9 mouse cellular contexts compared by ENCODE assay signal in genomic region chr4:133281951-133282481, GRCm38 (mm10). TPM values are rescaled to one million over a fixed set of nuclear protein-coding genes. Genes with fewer than 3 reads are reported as not detected.
A peak's percentile ranks its signal among the peaks of the same experiment; 100 is the strongest.
DNase-seq lines count a peak whose midpoint lies in the region; ATAC-seq and TF ChIP-seq lines count a peak whose summit lies in the region.
"Had no signal": no experiment of that assay in that cellular context is flagged by ENCODE, and none has a peak within 500 bp of the region (broad histone marks: within the 10 kb centered on the region; RNA-seq: fewer than 3 reads in every experiment).

No protein-coding gene starts in this region.

- H3K27me3 ChIP-seq in kidney, adult 2 months (replicated peaks; ENCODE audit: control insufficient read depth, insufficient read depth, low read length) = no peaks in the 10 kb centered on the region
- H3K27me3 ChIP-seq in forebrain, postnatal 0 days (ENCODE audit: insufficient read depth, low read length) = no peaks in the 10 kb centered on the region
- no peaks in the 10 kb centered on the region for H3K27me3 ChIP-seq in midbrain, postnatal 0 days (ENCODE audit: insufficient read depth, low read length)

- H3K4me3 ChIP-seq in kidney, adult 2 months (ENCODE audit: insufficient read depth, low read depth, low read length) = no peak overlapping the region
- no peak overlapping the region for H3K4me3 ChIP-seq in forebrain, postnatal 0 days (ENCODE audit: low read depth, low read length)
- H3K4me3 ChIP-seq in midbrain, postnatal 0 days (ENCODE audit: low read depth, low read length) = no peak overlapping the region
- H3K4me3 ChIP-seq: myocyte had no signal

- H3K36me3 ChIP-seq in kidney, adult 2 months (ENCODE audit: control insufficient read depth, insufficient read depth, low read length) = no peaks in the 10 kb centered on the region
- H3K36me3 ChIP-seq in forebrain, postnatal 0 days (ENCODE audit: insufficient read depth) = no peaks in the 10 kb centered on the region
- H3K36me3 ChIP-seq in midbrain, postnatal 0 days (ENCODE audit: insufficient read depth, low read length) = no peaks in the 10 kb centered on the region

- TF ChIP-seq POLR2A in kidney, adult 2 months (IDR thresholded peaks at IDR 0.05; ENCODE audit: low read depth, low read length) = no peak

- H3K4me1 ChIP-seq in kidney, adult 2 months (ENCODE audit: control insufficient read depth, insufficient read depth, low read length) = peaks cover 5% of the 10 kb centered on the region
- peaks cover 11% of the 10 kb centered on the region for H3K4me1 ChIP-seq in forebrain, postnatal 0 days (ENCODE audit: insufficient read depth)
- H3K4me1 ChIP-seq in midbrain, postnatal 0 days (ENCODE audit: insufficient read depth, low read length) = no peaks in the 10 kb centered on the region

- no peak for TF ChIP-seq CTCF in kidney, adult 2 months (conservative IDR thresholded peaks at IDR 0.05; ENCODE audit: insufficient read depth, insufficient read length, low read depth, low read length)
- no peak for TF ChIP-seq CTCF in forebrain, postnatal 0 days (IDR thresholded peaks at IDR 0.05; ENCODE audit: low read depth)
- TF ChIP-seq CTCF in midbrain, postnatal 0 days (IDR thresholded peaks at IDR 0.05) = no peak

- no peak for ATAC-seq in forebrain, postnatal 0 days
- ATAC-seq in midbrain, postnatal 0 days (ENCODE audit: low FRiP score) = no peak
- no peak for ATAC-seq in CD4-positive, CD25-positive, alpha-beta regulatory T cell, adult 4 months

- WGBS in kidney, adult 2 months = 34% methylated on average over 5 of the region's 5 CpGs
- 33% methylated on average over 5 of the region's 5 CpGs for WGBS in forebrain, postnatal 0 days
- WGBS in midbrain, postnatal 0 days = 28% methylated on average over 5 of the region's 5 CpGs

- no peak for DNase-seq in kidney, adult 2 months
- DNase-seq in kidney, postnatal 14 days = no peak
- DNase-seq in embryo, embryonic 11 days = peak; percentile 87
- peak; percentile 13 for DNase-seq in forebrain, postnatal 0 days
- DNase-seq in midbrain, postnatal 0 days (ENCODE audit: low spot score) = peak; percentile 64
- no peak for DNase-seq in spleen, postnatal 4 days (ENCODE audit: low spot score in 2 of 2)
- DNase-seq in kidney, postnatal 25 days = no peak

- peak overlapping the region; percentile 14; the same call in 1 of the 2 replicates for H3K9ac ChIP-seq in forebrain, postnatal 0 days
- no peak overlapping the region for H3K9ac ChIP-seq in midbrain, postnatal 0 days (replicated peaks; ENCODE audit: low read length, poor library complexity, severe bottlenecking)

- H3K4me2 ChIP-seq in forebrain, postnatal 0 days (ENCODE audit: low read depth) = no peak overlapping the region
- H3K4me2 ChIP-seq in midbrain, postnatal 0 days (ENCODE audit: low read depth, low read length, poor library complexity, severe bottlenecking) = no peak overlapping the region

- no peaks in the 10 kb centered on the region for H3K9me3 ChIP-seq in forebrain, postnatal 0 days (ENCODE audit: low read length)
- no peaks in the 10 kb centered on the region for H3K9me3 ChIP-seq in midbrain, postnatal 0 days (ENCODE audit: low read length)

- H3K27ac ChIP-seq in kidney, adult 2 months (ENCODE audit: insufficient read depth, low read depth, low read length) = peak overlapping the region; percentile 15; the same call in 1 of the 2 replicates
- H3K27ac ChIP-seq in forebrain, postnatal 0 days (ENCODE audit: low read depth, low read length) = peak overlapping the region; percentile 69
- H3K27ac ChIP-seq in midbrain, postnatal 0 days (ENCODE audit: low read depth, low read length) = no peak overlapping the region

RNA-seq across cellular contexts. Expression of gene Tmem222, which starts 4.4 kb away (rescaled TPM):
- polyA plus RNA-seq in kidney, adult 2 months (2012; rRNA removed) = 70.6 and 80.4 TPM in 2 replicates
- 108 and 125 TPM in 2 replicates for total RNA-seq in forebrain, postnatal 0 days (2014; rRNA removed)
- 146 and 157 TPM in 2 replicates for polyA plus RNA-seq in forebrain, postnatal 0 days (2015; fragmentation: Nextera tagmentation; extraction: Ambion mirVana)
- total RNA-seq in midbrain, postnatal 0 days (2014; rRNA removed) = 129 and 130 TPM in 2 replicates
- polyA plus RNA-seq in midbrain, postnatal 0 days (2015; fragmentation: Nextera tagmentation; extraction: Ambion mirVana) = 138 and 143 TPM in 2 replicates
- polyA plus RNA-seq in CD4-positive, CD25-positive, alpha-beta regulatory T cell, adult 4 months (2017; shearing (Covaris generic)) = 10 to 100 TPM; 83.4 to 93.2 TPM

RNA-seq across cellular contexts. Expression of gene Sytl1, which starts 19.1 kb away (rescaled TPM):
- 5.9 TPM in 2 replicates for polyA plus RNA-seq in kidney, adult 2 months (2012; rRNA removed)
- 0.69 TPM in 1 of 2 replicates, not detected in the other for total RNA-seq in forebrain, postnatal 0 days (2014; rRNA removed)
- polyA plus RNA-seq in forebrain, postnatal 0 days (2015; fragmentation: Nextera tagmentation; extraction: Ambion mirVana) = 0.14 and 0.52 TPM in 2 replicates
- 1.6 TPM in 1 of 2 replicates, not detected in the other for total RNA-seq in midbrain, postnatal 0 days (2014; rRNA removed)
- polyA plus RNA-seq in midbrain, postnatal 0 days (2015; fragmentation: Nextera tagmentation; extraction: Ambion mirVana) = 0.21 and 0.26 TPM in 2 replicates
- polyA plus RNA-seq in CD4-positive, CD25-positive, alpha-beta regulatory T cell, adult 4 months (2017; shearing (Covaris generic)) = 10 to 100 TPM; 22.1 to 39.4 TPM

RNA-seq across cellular contexts. Expression of gene Map3k6, which starts 41.4 kb away (rescaled TPM):
- 3.8 and 4.3 TPM in 2 replicates for polyA plus RNA-seq in kidney, adult 2 months (2012; rRNA removed)
- 4.7 and 7.2 TPM in 2 replicates for total RNA-seq in forebrain, postnatal 0 days (2014; rRNA removed)
- polyA plus RNA-seq in forebrain, postnatal 0 days (2015; fragmentation: Nextera tagmentation; extraction: Ambion mirVana) = 4.3 and 4.4 TPM in 2 replicates
- total RNA-seq in midbrain, postnatal 0 days (2014; rRNA removed) = 7.6 and 8.3 TPM in 2 replicates
- polyA plus RNA-seq in midbrain, postnatal 0 days (2015; fragmentation: Nextera tagmentation; extraction: Ambion mirVana) = 2.8 and 4.1 TPM in 2 replicates
- under 1 TPM in 1 of 2 experiments, not detected in 1; 0.62 TPM for polyA plus RNA-seq in CD4-positive, CD25-positive, alpha-beta regulatory T cell, adult 4 months (2017; shearing (Covaris generic))

Comparison
In these comparisons a context has a peak if more than half of its experiments do, and no peak if none do; other contexts are left out.
1. DNase-seq: peak in embryo, embryonic 11 days (single experiment), forebrain, postnatal 0 days (single experiment) and midbrain, postnatal 0 days (single experiment); none in kidney, adult 2 months (single experiment), kidney, postnatal 14 days (single experiment), spleen, postnatal 4 days (0 of 2) and kidney, postnatal 25 days (0 of 2).